In genomic region chr9:31120533-31120915, GRCm38 (mm10) we compare ENCODE assay signal across 16 mouse cellular contexts. TPM values are rescaled to one million over a fixed set of nuclear protein-coding genes. Genes with fewer than 3 reads are reported as not detected.
A peak's percentile ranks its signal among the peaks of the same experiment; 100 is the strongest.
DNase-seq lines count a peak whose midpoint lies in the region; ATAC-seq and TF ChIP-seq lines count a peak whose summit lies in the region.
"Had no signal": no experiment of that assay in that cellular context is flagged by ENCODE, and none has a peak within 500 bp of the region (broad histone marks: within the 10 kb centered on the region; RNA-seq: fewer than 3 reads in every experiment).

No protein-coding gene starts in this region.

- DNase-seq in heart, postnatal 4 days, result no peak
- peak; percentile 68 for DNase-seq in lung, postnatal 0 days (ENCODE audit: low spot score)
- no peak for DNase-seq in lung, adult 2 months
- DNase-seq in limb, embryonic 10.5 days (ENCODE audit: low spot score), result no peak
- DNase-seq in stomach, postnatal 0 days (ENCODE audit: low spot score), result peak; percentile 55
- no peak for DNase-seq in retina, postnatal 1 day
- DNase-seq in gastrocnemius, adult 18-20 months (ENCODE audit: low spot score), result no peak
- DNase-seq: cerebellum, adult 2 months; heart, postnatal 36 days; liver, embryonic 13.5 days; right cerebral cortex, adult 18-20 months had no signal

- no peak for TF ChIP-seq CTCF in lung, postnatal 0 days (IDR thresholded peaks at IDR 0.05)
- TF ChIP-seq CTCF in lung, adult 2 months (IDR thresholded peaks at IDR 0.05; ENCODE audit: insufficient read depth, low read length), result no peak
- TF ChIP-seq CTCF in stomach, postnatal 0 days (IDR thresholded peaks at IDR 0.05; ENCODE audit: low read depth), result no peak

- TF ChIP-seq POLR2A in lung, adult 2 months (IDR thresholded peaks at IDR 0.05; ENCODE audit: borderline replicate concordance, extremely low read depth, low read depth, low read length), result no peak

- no peak overlapping the region for H3K9ac ChIP-seq in heart, embryonic 14.5 days (ENCODE audit: low read length)
- H3K9ac ChIP-seq in lung, postnatal 0 days (replicated peaks; ENCODE audit: low read depth), result no peak overlapping the region
- H3K9ac ChIP-seq in stomach, postnatal 0 days (ENCODE audit: low read length), result no peak overlapping the region
- H3K9ac ChIP-seq: liver, embryonic 13.5 days had no signal

- H3K4me2 ChIP-seq in heart, embryonic 14.5 days (ENCODE audit: low read length), result peak overlapping the region; percentile 26
- 0 out of 2 replicates have a peak overlapping the region, but pooled peaks have one; percentile 17 for H3K4me2 ChIP-seq in lung, postnatal 0 days (replicated peaks; ENCODE audit: low read depth, low read length)
- no peak overlapping the region; the same call in 1 of the 2 replicates for H3K4me2 ChIP-seq in stomach, postnatal 0 days (replicated peaks; ENCODE audit: low read depth)
- H3K4me2 ChIP-seq: liver, embryonic 13.5 days had no signal

- H3K4me1 ChIP-seq in heart, embryonic 14.5 days (ENCODE audit: control insufficient read depth in 2 of 2, insufficient read depth in 2 of 2, low read length in 2 of 2), result peaks cover 18 to 23% of the 10 kb centered on the region in 2 experiments
- peaks cover 3% of the 10 kb centered on the region; the same call in 1 of the 2 replicates for H3K4me1 ChIP-seq in lung, postnatal 0 days (ENCODE audit: insufficient read depth, low read depth, low read length)
- H3K4me1 ChIP-seq in lung, adult 2 months (ENCODE audit: control insufficient read depth, insufficient read depth, low read length), result no peaks in the 10 kb centered on the region
- peaks cover 56% of the 10 kb centered on the region for H3K4me1 ChIP-seq in limb, embryonic 10.5 days
- H3K4me1 ChIP-seq in stomach, postnatal 0 days (replicated peaks; ENCODE audit: control insufficient read depth, insufficient read depth), result no peaks in the 10 kb centered on the region; the same call in 1 of the 2 replicates
- H3K4me1 ChIP-seq: liver, embryonic 13.5 days had no signal

- no peaks in the 10 kb centered on the region for H3K27me3 ChIP-seq in heart, embryonic 14.5 days (ENCODE audit: control insufficient read depth, insufficient read depth, low read length)
- no peaks in the 10 kb centered on the region for H3K27me3 ChIP-seq in lung, postnatal 0 days (replicated peaks; ENCODE audit: insufficient read depth, low read length)
- H3K27me3 ChIP-seq in limb, embryonic 10.5 days (ENCODE audit: low read depth, poor library complexity, severe bottlenecking), result no peaks in the 10 kb centered on the region
- no peaks in the 10 kb centered on the region for H3K27me3 ChIP-seq in stomach, postnatal 0 days (ENCODE audit: control insufficient read depth, insufficient read depth, low read length)
- H3K27me3 ChIP-seq: liver, embryonic 13.5 days had no signal

- TF ChIP-seq EP300 in lung, postnatal 0 days (IDR thresholded peaks at IDR 0.05), result no peak
- no peak for TF ChIP-seq EP300 in stomach, postnatal 0 days (optimal IDR thresholded peaks at IDR 0.05)

- H3K27ac ChIP-seq in heart, embryonic 14.5 days (replicated peaks in 1 of 2; ENCODE audit: control insufficient read depth in 1 of 2, insufficient read depth in 1 of 2, low read depth in 2 of 2, low read length in 2 of 2), result no peak overlapping the region
- H3K27ac ChIP-seq in lung, postnatal 0 days (ENCODE audit: low read length), result peak overlapping the region; percentile 61
- H3K27ac ChIP-seq in limb, embryonic 10.5 days, result peak overlapping the region; percentile 67; the same call in 1 of the 2 replicates
- H3K27ac ChIP-seq in stomach, postnatal 0 days (replicated peaks), result peak overlapping the region; percentile 66
- H3K27ac ChIP-seq: liver, embryonic 13.5 days had no signal

- 61% methylated on average over 4 of the region's 4 CpGs for WGBS in heart, embryonic 14.5 days
- WGBS in lung, postnatal 0 days, result 55% methylated on average over 4 of the region's 4 CpGs
- WGBS in lung, adult 2 months, result 57% methylated on average over 4 of the region's 4 CpGs
- 39% methylated on average over 4 of the region's 4 CpGs for WGBS in limb, embryonic 10.5 days
- WGBS in stomach, postnatal 0 days, result 46% methylated on average over 4 of the region's 4 CpGs

- H3K36me3 ChIP-seq in heart, embryonic 14.5 days (ENCODE audit: control insufficient read depth, insufficient read depth, low read length), result no peaks in the 10 kb centered on the region
- H3K36me3 ChIP-seq in lung, postnatal 0 days (ENCODE audit: insufficient read depth, low read length), result no peaks in the 10 kb centered on the region
- H3K36me3 ChIP-seq in limb, embryonic 10.5 days, result no peaks in the 10 kb centered on the region
- H3K36me3 ChIP-seq in stomach, postnatal 0 days (ENCODE audit: control insufficient read depth, insufficient read depth, low read length), result no peaks in the 10 kb centered on the region
- H3K36me3 ChIP-seq: liver, embryonic 13.5 days had no signal

- H3K4me3 ChIP-seq in heart, embryonic 14.5 days (ENCODE audit: control insufficient read depth in 1 of 2, insufficient read depth in 1 of 2, low read depth in 1 of 2, low read length in 2 of 2), result no peak overlapping the region
- H3K4me3 ChIP-seq in lung, postnatal 0 days (ENCODE audit: low read depth, low read length), result no peak overlapping the region
- H3K4me3 ChIP-seq in lung, adult 2 months (replicated peaks; ENCODE audit: extremely low read depth, low read depth, low read length), result no peak overlapping the region
- no peak overlapping the region for H3K4me3 ChIP-seq in limb, embryonic 10.5 days
- no peak overlapping the region for H3K4me3 ChIP-seq in stomach, postnatal 0 days (ENCODE audit: low read depth, low read length)
- H3K4me3 ChIP-seq: liver, embryonic 13.5 days; megakaryocyte, embryonic 14.5 days had no signal

- no peak for ATAC-seq in heart, embryonic 14.5 days (ENCODE audit: insufficient number of reproducible peaks, insufficient read depth, low FRiP score, low read depth)
- peak; percentile 78 for ATAC-seq in lung, postnatal 0 days
- ATAC-seq in stomach, postnatal 0 days (ENCODE audit: low FRiP score, low TSS enrichment), result peak; percentile 72
- ATAC-seq: forebrain, embryonic 14.5 days; Patski had no signal

- H3K9me3 ChIP-seq in heart, embryonic 14.5 days (ENCODE audit: control insufficient read depth, low read length), result no peaks in the 10 kb centered on the region
- no peaks in the 10 kb centered on the region for H3K9me3 ChIP-seq in lung, postnatal 0 days (ENCODE audit: low read length)
- no peaks in the 10 kb centered on the region for H3K9me3 ChIP-seq in limb, embryonic 10.5 days (replicated peaks)
- no peaks in the 10 kb centered on the region for H3K9me3 ChIP-seq in stomach, postnatal 0 days (ENCODE audit: control insufficient read depth, low read length)
- H3K9me3 ChIP-seq: liver, embryonic 13.5 days; megakaryocyte, embryonic 14.5 days had no signal

RNA-seq across cellular contexts. Expression of gene St14, which starts 11.1 kb away (rescaled TPM):
- 0.58 and 0.85 TPM in 2 replicates for polyA plus RNA-seq in heart, embryonic 14.5 days (2014; fragmentation: Nextera tagmentation; extraction: Ambion mirVana)
- under 1 TPM; 0.52 to 0.65 TPM for total RNA-seq in heart, postnatal 4 days (2021)
- polyA plus RNA-seq in lung, postnatal 0 days (2015; fragmentation: Nextera tagmentation; extraction: Ambion mirVana), result 36.6 and 42.3 TPM in 2 replicates
- polyA plus RNA-seq in lung, adult 2 months (2012; rRNA removed), result 42.5 and 47.2 TPM in 2 replicates
- 11.3 and 13.2 TPM in 2 replicates for polyA plus RNA-seq in limb, embryonic 10.5 days (2016; fragmentation: Nextera tagmentation; extraction: Ambion mirVana)
- polyA plus RNA-seq in stomach, postnatal 0 days (2015; fragmentation: Nextera tagmentation; extraction: Ambion mirVana), result 60.4 and 61.6 TPM in 2 replicates
- under 1 TPM in 1 of 2 experiments, not detected in 1; 0.41 TPM for total RNA-seq in gastrocnemius, adult 18-20 months (2021)
- total RNA-seq: gastrocnemius, adult 8-10 months had no signal
- polyA plus RNA-seq: Patski had no signal

Comparison
In these comparisons a context has a peak if more than half of its experiments do, and no peak if none do; other contexts are left out.
1. DNase-seq: peak in lung, postnatal 0 days (single experiment) and stomach, postnatal 0 days (single experiment); none in heart, postnatal 4 days (single experiment), lung, adult 2 months (single experiment), limb, embryonic 10.5 days (single experiment), retina, postnatal 1 day (single experiment) and gastrocnemius, adult 18-20 months (single experiment).
2. H3K27ac ChIP-seq: peak in lung, postnatal 0 days (single experiment), limb, embryonic 10.5 days (single experiment) and stomach, postnatal 0 days (single experiment); none in heart, embryonic 14.5 days (0 of 2).